ENCODE assay signal across 28 mouse cellular contexts in the genomic region with DNA sequence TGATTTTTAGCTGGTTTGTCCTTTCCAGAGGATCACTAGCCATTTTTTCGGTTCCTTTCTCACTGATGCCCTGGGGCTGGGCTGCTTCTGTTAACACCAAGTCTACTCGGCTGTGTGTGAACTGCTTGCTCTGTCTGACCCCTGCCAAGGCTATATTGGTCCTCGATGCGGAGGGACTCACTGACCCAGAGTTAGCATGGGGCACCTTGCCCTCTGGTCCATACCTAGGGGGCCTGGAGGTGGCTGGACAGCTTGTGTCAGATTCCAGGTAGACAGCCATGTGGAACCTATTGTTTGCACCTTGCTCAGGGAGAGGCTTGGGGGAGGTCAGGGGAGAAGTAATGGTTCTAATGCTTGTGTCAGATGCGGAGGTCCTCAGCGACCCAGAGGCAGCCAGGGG. TPM values are rescaled to one million over a fixed set of nuclear protein-coding genes. Genes with fewer than 3 reads are reported as not detected.
DNase-seq lines count a peak whose midpoint lies in the region; ATAC-seq and TF ChIP-seq lines count a peak whose summit lies in the region.
"Had no signal": no experiment of that assay in that cellular context is flagged by ENCODE, and none has a peak within 500 bp of the region (broad histone marks: within the 10 kb centered on the region; RNA-seq: fewer than 3 reads in every experiment).

No protein-coding gene starts in this region.

- H3K4me1 ChIP-seq in kidney, adult 2 months (ENCODE audit: control insufficient read depth, insufficient read depth, low read length) = peaks cover 17% of the 10 kb centered on the region; the same call in 1 of the 2 replicates
- H3K4me1 ChIP-seq in kidney, postnatal 0 days (replicated peaks; ENCODE audit: insufficient read depth, low read length) = peaks cover 22% of the 10 kb centered on the region
- peaks cover 44% of the 10 kb centered on the region for H3K4me1 ChIP-seq in limb, embryonic 10.5 days

- DNase-seq in ovary, postnatal 36 days (ENCODE audit: low spot score) = peak; percentile 18
- no peak for DNase-seq in ovary, postnatal 14 days (ENCODE audit: low spot score)
- peak; percentile 68 for DNase-seq in kidney, adult 2 months
- peak; percentile 47 for DNase-seq in kidney, postnatal 0 days (ENCODE audit: low spot score)
- no peak for DNase-seq in limb, embryonic 10.5 days (ENCODE audit: low spot score)
- DNase-seq in layer of hippocampus, adult 11-12 months (ENCODE audit: low spot score) = no peak
- DNase-seq: adrenal gland, postnatal 14 days; cerebellum, adult 8-10 months; gastrocnemius, postnatal 25 days; heart, adult 2 months; heart, postnatal 14 days; liver, postnatal 0 days; lung, postnatal 14 days had no signal

- no peak overlapping the region for H3K4me3 ChIP-seq in kidney, adult 2 months (ENCODE audit: insufficient read depth, low read depth, low read length)
- no peak overlapping the region for H3K4me3 ChIP-seq in kidney, postnatal 0 days (replicated peaks; ENCODE audit: low read depth, low read length)
- H3K4me3 ChIP-seq in limb, embryonic 10.5 days = no peak overlapping the region
- H3K4me3 ChIP-seq: embryonic facial prominence, embryonic 15.5 days; heart, adult 2 months; heart, embryonic 13.5 days; hindbrain, embryonic 12.5 days; megakaryocyte, embryonic 14.5 days; midbrain, embryonic 15.5 days; neural tube, embryonic 13.5 days had no signal

- no peak for TF ChIP-seq POLR2A in kidney, adult 2 months (IDR thresholded peaks at IDR 0.05; ENCODE audit: low read depth, low read length)

- no peak overlapping the region for H3K4me2 ChIP-seq in kidney, postnatal 0 days (ENCODE audit: low read length)
- H3K4me2 ChIP-seq: embryonic facial prominence, embryonic 15.5 days; heart, embryonic 13.5 days; hindbrain, embryonic 12.5 days; midbrain, embryonic 15.5 days; neural tube, embryonic 13.5 days had no signal

- WGBS in kidney, adult 2 months = 38% methylated on average over 6 of the region's 6 CpGs
- whole genome bisulfite sequencing in kidney, postnatal 0 days = 57% methylated on average over 6 of the region's 6 CpGs
- 85% methylated on average over 6 of the region's 6 CpGs for WGBS in limb, embryonic 10.5 days

- H3K27ac ChIP-seq in kidney, adult 2 months (ENCODE audit: insufficient read depth, low read depth, low read length) = no peak overlapping the region
- H3K27ac ChIP-seq in kidney, postnatal 0 days = peak overlapping the region; percentile 77
- peak overlapping the region; percentile 47 for H3K27ac ChIP-seq in limb, embryonic 10.5 days
- H3K27ac ChIP-seq: embryonic facial prominence, embryonic 15.5 days; heart, adult 2 months; heart, embryonic 13.5 days; hindbrain, embryonic 12.5 days; midbrain, embryonic 15.5 days; neural tube, embryonic 13.5 days; stomach, postnatal 0 days had no signal

- H3K9ac ChIP-seq in kidney, postnatal 0 days (ENCODE audit: low read depth, low read length) = no peak overlapping the region
- H3K9ac ChIP-seq: embryonic facial prominence, embryonic 15.5 days; heart, embryonic 13.5 days; hindbrain, embryonic 12.5 days; liver, postnatal 0 days; midbrain, embryonic 15.5 days; neural tube, embryonic 13.5 days had no signal

- TF ChIP-seq CTCF in kidney, adult 2 months (conservative IDR thresholded peaks at IDR 0.05; ENCODE audit: insufficient read depth, insufficient read length, low read depth, low read length) = no peak
- no peak for TF ChIP-seq CTCF in kidney, postnatal 0 days (IDR thresholded peaks at IDR 0.05; ENCODE audit: low read depth)

- H3K27me3 ChIP-seq in kidney, adult 2 months (replicated peaks; ENCODE audit: control insufficient read depth, insufficient read depth, low read length) = no peaks in the 10 kb centered on the region
- no peaks in the 10 kb centered on the region for H3K27me3 ChIP-seq in kidney, postnatal 0 days (ENCODE audit: insufficient read depth, low read length)
- peaks cover 15% of the 10 kb centered on the region for H3K27me3 ChIP-seq in limb, embryonic 10.5 days (ENCODE audit: low read depth, poor library complexity, severe bottlenecking)
- H3K27me3 ChIP-seq: embryonic facial prominence, embryonic 15.5 days had no signal

- ATAC-seq in kidney, postnatal 0 days (replicated peaks; ENCODE audit: low FRiP score, low read depth) = peak; percentile 88
- ATAC-seq in activated CD4-positive, CD25-positive, alpha-beta regulatory T cell, adult 4 months = no peak
- ATAC-seq in megakaryocyte progenitor cell, adult 5-6 weeks (replicated peaks; ENCODE audit: poor library complexity) = no peak
- ATAC-seq: forebrain, embryonic 14.5 days; liver, postnatal 0 days; midbrain, embryonic 15.5 days had no signal

- H3K9me3 ChIP-seq in kidney, postnatal 0 days (replicated peaks; ENCODE audit: low read length) = no peaks in the 10 kb centered on the region
- no peaks in the 10 kb centered on the region for H3K9me3 ChIP-seq in limb, embryonic 10.5 days (replicated peaks)
- H3K9me3 ChIP-seq: embryonic facial prominence, embryonic 15.5 days; G1E; heart, embryonic 13.5 days; hindbrain, embryonic 12.5 days; megakaryocyte, embryonic 14.5 days; midbrain, embryonic 15.5 days; neural tube, embryonic 13.5 days had no signal

- H3K36me3 ChIP-seq in kidney, adult 2 months (ENCODE audit: control insufficient read depth, insufficient read depth, low read length) = no peaks in the 10 kb centered on the region
- H3K36me3 ChIP-seq in kidney, postnatal 0 days (ENCODE audit: insufficient read depth, low read length) = no peaks in the 10 kb centered on the region
- H3K36me3 ChIP-seq in limb, embryonic 10.5 days = peaks cover 32% of the 10 kb centered on the region
- H3K36me3 ChIP-seq: hindbrain, embryonic 12.5 days; midbrain, embryonic 15.5 days; neural tube, embryonic 13.5 days had no signal

RNA-seq across cellular contexts. Expression of gene 1810049J17Rik, which starts 52.2 kb away (rescaled TPM):
- not detected in 2 replicates for polyA plus RNA-seq in kidney, adult 2 months (2012; rRNA removed)
- 0.45 and 1.9 TPM in 2 replicates for polyA plus RNA-seq in kidney, postnatal 0 days (2015; fragmentation: Nextera tagmentation; extraction: Ambion mirVana)
- 0.68 and 1.4 TPM in 2 replicates for polyA plus RNA-seq in limb, embryonic 10.5 days (2016; fragmentation: Nextera tagmentation; extraction: Ambion mirVana)
- not detected for polyA plus RNA-seq in activated CD4-positive, CD25-positive, alpha-beta regulatory T cell, adult 4 months (2017; shearing (Covaris generic))
- total RNA-seq in megakaryocyte progenitor cell, adult 5-6 weeks (2015) = not detected in 2 replicates
- total RNA-seq in megakaryocyte progenitor cell, adult 5-6 weeks (2017) = 0.58 TPM in 1 of 2 replicates, not detected in the other
- total RNA-seq: heart, adult 2 months; liver, adult 2 months had no signal
- polyA plus RNA-seq: brain, embryonic 14.5 days; heart, adult 2 months; large intestine, adult 2 months; liver, adult 2 months; small intestine, adult 2 months had no signal

RNA-seq across cellular contexts. Expression of gene Golph3, which starts 52.7 kb away (rescaled TPM):
- 70.9 and 73.6 TPM in 2 replicates for polyA plus RNA-seq in kidney, adult 2 months (2012; rRNA removed)
- 88.7 and 95.6 TPM in 2 replicates for polyA plus RNA-seq in kidney, postnatal 0 days (2015; fragmentation: Nextera tagmentation; extraction: Ambion mirVana)
- polyA plus RNA-seq in limb, embryonic 10.5 days (2016; fragmentation: Nextera tagmentation; extraction: Ambion mirVana) = 65.9 and 75.5 TPM in 2 replicates
- polyA plus RNA-seq in activated CD4-positive, CD25-positive, alpha-beta regulatory T cell, adult 4 months (2017; shearing (Covaris generic)) = 10 to 100 TPM; 31.8 to 35.4 TPM
- 110 and 118 TPM in 2 replicates for total RNA-seq in megakaryocyte progenitor cell, adult 5-6 weeks (2015)
- total RNA-seq in megakaryocyte progenitor cell, adult 5-6 weeks (2017) = 86.6 and 94.4 TPM in 2 replicates

Comparison
In these comparisons a context has a peak if more than half of its experiments do, and no peak if none do; other contexts are left out.
1. DNase-seq: peak in ovary, postnatal 36 days (single experiment), kidney, adult 2 months (single experiment) and kidney, postnatal 0 days (single experiment); none in ovary, postnatal 14 days (single experiment), limb, embryonic 10.5 days (single experiment) and layer of hippocampus, adult 11-12 months (single experiment).